Mouse (Mus musculus): ENCODE measurements around the gene Fuk. TPM values are rescaled to one million over a fixed set of nuclear protein-coding genes. Genes with fewer than 3 reads are reported as not detected.
A peak's percentile ranks its signal among the peaks of the same experiment; 100 is the strongest.

The Fuk gene
- 10.4 and 11.2 TPM in 2 replicates for polyA plus RNA-seq (2016; fragmentation: Nextera tagmentation; extraction: Ambion mirVana)

DNA sequence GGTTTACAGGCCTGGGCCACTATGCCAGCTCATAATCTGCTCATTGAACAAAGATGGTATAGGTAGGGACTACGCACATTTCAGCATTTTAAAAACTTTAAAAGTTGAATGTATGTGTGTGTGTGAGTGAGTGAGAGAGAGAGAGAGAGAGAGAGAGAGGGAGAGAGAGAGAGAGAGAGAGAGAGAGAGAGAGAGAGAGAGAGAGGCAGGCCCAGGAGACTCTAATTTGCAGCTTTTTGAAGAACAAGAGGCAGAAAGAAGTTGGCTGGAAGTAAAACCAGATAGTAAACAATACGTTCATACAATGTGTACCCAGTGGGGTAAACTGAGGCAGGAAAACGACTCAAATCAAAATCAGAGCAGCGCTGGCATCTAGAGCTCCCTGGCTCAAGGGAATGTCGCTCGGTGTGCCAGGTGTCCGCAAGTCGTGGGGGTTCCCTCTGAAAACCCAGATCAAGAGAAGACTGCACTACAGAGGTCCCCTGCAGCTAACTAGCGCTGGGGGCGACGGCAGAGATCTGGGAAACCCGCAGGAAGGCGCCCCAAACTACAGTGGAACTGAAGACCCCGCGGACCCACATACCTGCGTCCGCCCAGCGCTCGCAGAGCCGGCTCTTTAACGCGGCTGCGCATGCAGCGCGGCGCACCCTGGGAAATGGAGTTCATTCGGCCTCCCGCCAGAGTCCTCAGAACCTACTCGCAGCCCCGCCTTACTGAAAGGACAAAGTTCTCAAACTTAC lies at the start of gene Fuk:
Gene Fuk (minus strand): TSS at position 650 of the 740 bp plus-strand sequence.
- 3% methylated on average over 30 of the region's 30 CpGs for WGBS
- Histone ChIP-seq H3K9me3 (no peaks in the 10 kb centered on the region), H3K27me3 (ENCODE audit: insufficient read depth, poor library complexity, severe bottlenecking) (no peaks in the 10 kb centered on the region), H3K36me3 (peaks cover 20% of the 10 kb centered on the region), H3K27ac (peak within 1 kb of the TSS; percentile 86), H3K4me1 (peaks cover 8% of the 10 kb centered on the region; the same call in 1 of the 2 replicates), H3K4me3 (peak within 1 kb of the TSS; percentile 92)
- peak; percentile 92 for DNase-seq (ENCODE audit: low spot score)

- H3K27me3 ChIP-seq (ENCODE audit: insufficient read depth, poor library complexity, severe bottlenecking) = no peaks in the 10 kb centered on the region
- peaks cover 30% of the 10 kb centered on the region for H3K36me3 ChIP-seq
- no peak overlapping the region for H3K4me3 ChIP-seq
- DNase-seq (ENCODE audit: low spot score) = no peak
- no peaks in the 10 kb centered on the region for H3K9me3 ChIP-seq
- H3K27ac ChIP-seq = no peak overlapping the region
- peaks cover 27% of the 10 kb centered on the region for H3K4me1 ChIP-seq
- 84% methylated on average over 17 of the region's 17 CpGs for WGBS
These were observed 47.8 kb upstream of the Fuk start for GRCm38 (mm10) chr8:110950065-110950484.

GRCm38 (mm10) chr8:110945716-110946115 lies 43.4 kb upstream of the Fuk start:
- Histone ChIP-seq H3K9me3 (no peaks in the 10 kb centered on the region), H3K27me3 (ENCODE audit: insufficient read depth, poor library complexity, severe bottlenecking) (no peaks in the 10 kb centered on the region), H3K36me3 (0 out of 2 replicates have a peak, but pooled peaks cover 2% of the 10 kb centered on the region), H3K27ac (no peak overlapping the region), H3K4me1 (peaks cover 52% of the 10 kb centered on the region), H3K4me3 (no peak overlapping the region)
- DNase-seq (ENCODE audit: low spot score) = no peak
- WGBS = 67% methylated on average over 4 of the region's 4 CpGs

- 79% methylated on average over 7 of the region's 7 CpGs for WGBS
- Histone ChIP-seq H3K27ac (peak overlapping the region; percentile 62; the same call in 1 of the 2 replicates), H3K4me3 (no peak overlapping the region), H3K4me1 (peaks cover 57% of the 10 kb centered on the region), H3K27me3 (ENCODE audit: insufficient read depth, poor library complexity, severe bottlenecking) (no peaks in the 10 kb centered on the region), H3K36me3 (0 out of 2 replicates have a peak, but pooled peaks cover 2% of the 10 kb centered on the region), H3K9me3 (no peaks in the 10 kb centered on the region)
- DNase-seq (ENCODE audit: low spot score) = no peak
These were observed 42.1 kb upstream of the Fuk start for GRCm38 (mm10) chr8:110944276-110944876.

GRCm38 (mm10) chr8:110941453-110941948 lies 39.2 kb upstream of the Fuk start:
- no peaks in the 10 kb centered on the region for H3K27me3 ChIP-seq (ENCODE audit: insufficient read depth, poor library complexity, severe bottlenecking)
- 0 out of 2 replicates have a peak, but pooled peaks cover 2% of the 10 kb centered on the region for H3K36me3 ChIP-seq
- H3K4me1 ChIP-seq = peaks cover 58% of the 10 kb centered on the region
- no peaks in the 10 kb centered on the region for H3K9me3 ChIP-seq
- peak overlapping the region; percentile 57; the same call in 1 of the 2 replicates for H3K27ac ChIP-seq
- H3K4me3 ChIP-seq = peak overlapping the region; percentile 19; the same call in 1 of the 2 replicates
- WGBS = 46% methylated on average over 10 of the region's 10 CpGs
- DNase-seq (ENCODE audit: low spot score) = no peak

DNA sequence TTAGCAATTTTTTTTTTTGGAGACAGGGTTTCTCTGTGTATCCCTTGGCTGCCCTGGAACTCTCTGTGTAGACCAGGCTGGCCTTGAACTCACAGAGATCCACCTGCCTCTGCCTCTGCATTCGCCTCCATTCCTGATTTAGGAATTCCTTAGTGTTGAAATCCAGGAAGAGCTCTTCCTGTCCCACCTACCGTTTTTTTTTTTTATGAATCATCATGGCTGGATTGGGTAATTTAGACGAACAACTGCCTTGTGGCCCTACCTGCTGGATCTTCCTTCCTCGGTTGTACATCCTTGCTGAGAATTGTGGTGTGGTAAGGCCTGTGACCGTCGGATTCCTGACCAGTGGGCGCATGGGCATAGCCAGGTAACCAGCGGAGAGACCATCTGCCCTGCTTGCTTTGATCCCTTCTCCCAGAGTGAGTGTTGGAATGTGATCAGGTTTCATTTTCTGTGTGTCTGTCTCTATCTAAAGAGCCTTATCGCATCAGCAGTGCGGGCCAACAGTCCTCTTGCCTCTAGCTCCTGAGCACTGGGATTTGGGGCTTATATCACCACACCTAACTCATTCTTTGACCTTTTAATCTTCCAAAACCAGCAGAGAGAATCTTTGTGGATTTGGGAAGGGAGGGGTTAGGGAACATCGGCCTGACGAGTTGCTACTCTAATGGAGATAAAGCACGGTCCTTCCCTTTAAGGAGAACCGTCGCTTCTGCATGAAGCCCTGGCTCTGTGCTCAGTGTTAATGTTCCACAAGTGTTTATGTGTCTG lies 38.6 kb upstream of the Fuk start:
- H3K4me3 ChIP-seq = peak overlapping the region; percentile 19; the same call in 1 of the 2 replicates
- no peak for DNase-seq (ENCODE audit: low spot score)
- peak overlapping the region; percentile 57; the same call in 1 of the 2 replicates for H3K27ac ChIP-seq
- H3K27me3 ChIP-seq (ENCODE audit: insufficient read depth, poor library complexity, severe bottlenecking) = no peaks in the 10 kb centered on the region
- H3K36me3 ChIP-seq = 0 out of 2 replicates have a peak, but pooled peaks cover 2% of the 10 kb centered on the region
- peaks cover 51% of the 10 kb centered on the region for H3K4me1 ChIP-seq
- WGBS = 56% methylated on average over 15 of the region's 15 CpGs
- H3K9me3 ChIP-seq = no peaks in the 10 kb centered on the region

- H3K4me3 ChIP-seq = no peak overlapping the region
- 42% methylated on average over 6 of the region's 6 CpGs for WGBS
- 0 out of 2 replicates have a peak, but pooled peaks cover 2% of the 10 kb centered on the region for H3K36me3 ChIP-seq
- no peaks in the 10 kb centered on the region for H3K9me3 ChIP-seq
- peaks cover 42% of the 10 kb centered on the region for H3K4me1 ChIP-seq
- H3K27ac ChIP-seq = peak overlapping the region; percentile 49; the same call in 1 of the 2 replicates
- DNase-seq (ENCODE audit: low spot score) = peak; percentile 71
- H3K27me3 ChIP-seq (ENCODE audit: insufficient read depth, poor library complexity, severe bottlenecking) = no peaks in the 10 kb centered on the region
These were observed 36.7 kb upstream of the Fuk start for GRCm38 (mm10) chr8:110938882-110939589.

DNA sequence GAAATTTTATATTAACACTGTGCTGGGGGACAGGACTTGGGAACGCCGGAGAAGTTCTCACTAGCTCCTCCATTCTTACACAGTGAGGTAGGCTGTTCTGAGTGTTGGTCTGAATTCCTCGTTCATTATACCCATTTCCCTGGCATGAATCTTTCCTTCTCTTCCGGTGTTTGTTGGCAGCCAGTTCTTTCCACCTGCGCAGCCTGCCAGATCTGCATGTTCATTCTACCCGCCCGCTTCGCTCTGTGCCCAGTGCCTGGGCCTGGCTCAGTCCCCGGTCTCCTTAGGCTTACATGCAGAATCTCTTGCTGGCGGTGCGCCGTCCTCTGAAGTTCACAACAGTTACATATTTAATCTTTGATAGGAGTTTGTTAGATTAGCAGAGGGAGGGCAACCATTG lies 33.9 kb upstream of the Fuk start:
- Histone ChIP-seq H3K4me1 (peaks cover 40% of the 10 kb centered on the region), H3K27ac (no peak overlapping the region), H3K27me3 (ENCODE audit: insufficient read depth, poor library complexity, severe bottlenecking) (no peaks in the 10 kb centered on the region), H3K9me3 (no peaks in the 10 kb centered on the region), H3K36me3 (no peaks in the 10 kb centered on the region), H3K4me3 (no peak overlapping the region)
- WGBS = 91% methylated on average over 12 of the region's 12 CpGs
- peak; percentile 54 for DNase-seq (ENCODE audit: low spot score)

- Histone ChIP-seq H3K4me1 (peaks cover 39% of the 10 kb centered on the region), H3K27ac (no peak overlapping the region), H3K4me3 (no peak overlapping the region), H3K36me3 (no peaks in the 10 kb centered on the region), H3K9me3 (no peaks in the 10 kb centered on the region), H3K27me3 (ENCODE audit: insufficient read depth, poor library complexity, severe bottlenecking) (no peaks in the 10 kb centered on the region)
- DNase-seq (ENCODE audit: low spot score) = no peak
- WGBS = 79% methylated on average over 2 of the region's 2 CpGs
These were observed 31.0 kb upstream of the Fuk start for GRCm38 (mm10) chr8:110933272-110933671.

DNA sequence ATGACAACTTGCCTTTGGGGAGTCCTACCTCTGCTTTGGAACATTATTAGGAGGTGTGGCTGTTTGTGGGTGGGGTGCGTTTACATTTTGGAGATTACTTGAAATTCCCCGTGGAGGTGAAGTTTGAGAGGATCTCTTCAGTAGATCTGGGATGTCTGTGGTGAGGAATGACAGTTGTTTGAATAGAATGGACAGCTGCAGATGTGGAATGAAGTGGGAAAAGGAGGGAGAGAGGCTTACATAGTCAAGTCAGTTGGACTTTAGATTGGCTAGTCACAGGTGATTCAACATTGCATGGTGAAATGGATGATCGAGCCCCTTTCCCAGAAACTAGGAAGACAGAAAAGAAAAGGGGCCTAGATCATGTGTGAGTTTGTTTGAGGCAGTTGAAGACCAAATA lies 30.2 kb upstream of the Fuk start:
- Histone ChIP-seq H3K9me3 (no peaks in the 10 kb centered on the region), H3K27ac (0 out of 2 replicates have a peak overlapping the region, but pooled peaks have one; percentile 6), H3K4me3 (no peak overlapping the region), H3K4me1 (peaks cover 44% of the 10 kb centered on the region), H3K36me3 (no peaks in the 10 kb centered on the region), H3K27me3 (ENCODE audit: insufficient read depth, poor library complexity, severe bottlenecking) (no peaks in the 10 kb centered on the region)
- WGBS = 72% methylated on average over 3 of the region's 3 CpGs
- DNase-seq (ENCODE audit: low spot score) = no peak

DNA sequence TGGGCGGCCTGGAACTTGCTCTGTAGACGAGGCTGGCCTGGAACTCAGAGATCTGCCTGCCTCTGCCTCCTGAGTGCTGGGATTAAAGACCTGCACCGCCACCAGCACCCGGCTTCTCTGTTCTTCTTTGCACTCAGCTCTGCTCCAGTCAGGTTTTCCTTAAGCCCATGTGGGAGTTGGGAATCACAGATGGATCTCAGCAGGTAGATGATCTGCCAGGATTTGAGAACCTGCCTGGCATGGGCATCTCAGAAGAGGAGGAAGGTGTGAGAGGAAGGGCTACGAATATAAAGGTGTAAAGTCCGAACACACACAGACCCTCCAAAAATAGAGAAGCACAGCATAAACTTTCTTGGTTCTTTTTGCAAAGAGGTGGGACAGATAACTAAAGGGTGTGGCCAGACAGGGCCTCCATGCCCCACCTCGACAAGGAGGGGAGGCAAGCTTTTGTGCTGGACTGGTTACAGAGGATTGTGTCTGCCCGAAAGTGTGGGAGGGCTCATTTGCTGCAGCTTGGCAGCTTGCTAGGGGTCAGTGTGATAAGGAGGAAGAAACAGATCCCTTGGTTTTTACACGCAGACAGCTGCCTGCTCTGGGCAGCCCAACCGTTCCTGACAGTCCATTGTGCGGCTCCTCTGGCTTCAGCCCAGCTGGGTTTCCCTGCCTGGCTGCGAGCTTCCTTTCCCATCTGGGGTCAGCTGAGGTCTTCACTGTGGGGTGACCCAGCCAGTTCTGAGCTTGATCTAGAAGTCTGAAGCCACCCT lies 29.1 kb upstream of the Fuk start:
- Histone ChIP-seq H3K27ac (peak overlapping the region; percentile 75), H3K4me3 (peak overlapping the region; percentile 32), H3K27me3 (ENCODE audit: insufficient read depth, poor library complexity, severe bottlenecking) (no peaks in the 10 kb centered on the region), H3K4me1 (peaks cover 53% of the 10 kb centered on the region), H3K9me3 (no peaks in the 10 kb centered on the region), H3K36me3 (no peaks in the 10 kb centered on the region)
- 43% methylated on average over 12 of the region's 12 CpGs for WGBS
- peak; percentile 93 for DNase-seq (ENCODE audit: low spot score)
